Mouse (Mus musculus) CH12.LX (cell line): ENCODE results near the gene Ms4a18. TPM values are rescaled to one million over a fixed set of nuclear protein-coding genes. Genes with fewer than 3 reads are reported as not detected.

ENCODE experiments used
- DNase-seq: peaks from one replicate; pipeline ENCODE4 v3.0.0-alpha.2; 2013; ENCODE audit errors: extremely low read depth
- H3K27ac ChIP-seq: 2 replicates; pipeline ENCODE4 v1.5.1; 2012; ENCODE audit warnings: low read depth, mild to moderate bottlenecking, control low read depth, moderate library complexity; ENCODE audit not compliant: insufficient read depth
- H3K27me3 ChIP-seq: replicated peaks from 2 replicates; pipeline ENCODE3; 2012; ENCODE audit warnings: inconsistent platforms
- H3K36me3 ChIP-seq, 2 experiments: replicated peaks in 1 of 2; 2 replicates each; pipeline versions ENCODE3 to v1.6.1; 2012; ENCODE audit warnings: inconsistent platforms in 1 of 2, low read length in 1 of 2, mild to moderate bottlenecking in 1 of 2, mixed read lengths in 1 of 2, moderate library complexity in 1 of 2; ENCODE audit not compliant: control insufficient read depth in 1 of 2, insufficient read depth in 1 of 2
- H3K4me1 ChIP-seq, 2 experiments: 2 replicates each; pipeline ENCODE4 v1.6.1; 2012; ENCODE audit warnings: inconsistent platforms in 1 of 2, moderate library complexity in 1 of 2; ENCODE audit not compliant: insufficient read depth in 2 of 2, control insufficient read depth in 1 of 2
- H3K4me2 ChIP-seq: 2 replicates; pipeline ENCODE4 v1.6.1; 2012; ENCODE audit warnings: low read depth, mild to moderate bottlenecking, control low read depth; ENCODE audit not compliant: poor library complexity, insufficient read depth, severe bottlenecking
- H3K4me3 ChIP-seq, 3 experiments: fragments of 150-350 bp in 1 of 3; sonication (generic) in 1 of 3; replicated peaks in 1 of 3; 2 replicates each; pipeline versions ENCODE3 to v1.5.1; 2011 to 2012; ENCODE audit warnings: low read depth in 2 of 3, low read length in 2 of 3, mild to moderate bottlenecking in 2 of 3, moderate library complexity in 2 of 3, control low read depth in 1 of 3, improper control_type of control experiment in 1 of 3, inconsistent platforms in 1 of 3, mixed read lengths in 1 of 3; ENCODE audit not compliant: poor library complexity in 1 of 3
- H3K79me2 ChIP-seq: replicated peaks from 2 replicates; pipeline ENCODE4 v1.6.1; 2012; ENCODE audit warnings: mild to moderate bottlenecking, moderate library complexity; ENCODE audit not compliant: control insufficient read depth, poor library complexity, insufficient read depth, severe bottlenecking; ENCODE audit errors: extremely low read depth
- H3K9ac ChIP-seq: 2 replicates; pipeline ENCODE4 v1.6.1; 2012; ENCODE audit warnings: low read depth, mild to moderate bottlenecking, control low read depth, moderate library complexity; ENCODE audit not compliant: insufficient read depth
- H3K9me3 ChIP-seq: replicated peaks from 2 replicates; pipeline ENCODE3; 2012; ENCODE audit warnings: low read length, inconsistent platforms, mixed read lengths
- CHD1 ChIP-seq: IDR thresholded peaks from 2 replicates; pipeline ENCODE4 v1.6.1; 2012; ENCODE audit warnings: low read depth, low read length, improper control_type of control experiment, inconsistent platforms
- CTCF ChIP-seq, 2 experiments: IDR thresholded peaks in 1 of 2; conservative IDR thresholded peaks in 1 of 2; 2 replicates each; pipeline ENCODE4 v1.5.1; 2011 to 2012; ENCODE audit warnings: low read depth in 2 of 2, low read length in 2 of 2, improper control_type of control experiment in 1 of 2, inconsistent platforms in 1 of 2, mild to moderate bottlenecking in 1 of 2, moderate library complexity in 1 of 2
- E2F4 ChIP-seq: IDR thresholded peaks from 2 replicates; pipeline ENCODE4 v1.6.1; 2011; ENCODE audit warnings: low read depth, low read length, improper control_type of control experiment; ENCODE audit not compliant: insufficient replicate concordance
- ELF1 ChIP-seq: IDR thresholded peaks from 2 replicates; pipeline ENCODE4 v1.6.1; 2014; ENCODE audit warnings: low read depth, mild to moderate bottlenecking, inconsistent platforms, low read length, improper control_type of control experiment
- ETS1 ChIP-seq: conservative IDR thresholded peaks from 2 replicates; pipeline ENCODE4 v1.6.1; 2012; ENCODE audit warnings: low read depth, mild to moderate bottlenecking, inconsistent platforms, low read length, improper control_type of control experiment, moderate library complexity
- HCFC1 ChIP-seq: IDR thresholded peaks from 2 replicates; pipeline ENCODE4 v1.6.1; 2012; ENCODE audit warnings: low read depth, mild to moderate bottlenecking, inconsistent platforms, low read length, improper control_type of control experiment
- IRF4 ChIP-seq: IDR thresholded peaks from 2 replicates; pipeline ENCODE4 v1.6.1; 2014; ENCODE audit warnings: low read depth, mild to moderate bottlenecking, inconsistent platforms, low read length, improper control_type of control experiment
- JUN ChIP-seq: IDR thresholded peaks from 2 replicates; pipeline ENCODE4 v1.6.1; 2011; ENCODE audit warnings: low read depth, mild to moderate bottlenecking, low read length, improper control_type of control experiment, moderate library complexity; ENCODE audit not compliant: insufficient read depth
- JUND ChIP-seq: conservative IDR thresholded peaks from 2 replicates; pipeline ENCODE4 v1.6.1; 2011; ENCODE audit warnings: low read depth, low read length, improper control_type of control experiment
- MAFK ChIP-seq: IDR thresholded peaks from 2 replicates; pipeline ENCODE4 v1.6.1; 2011; ENCODE audit warnings: low read length, improper control_type of control experiment; ENCODE audit not compliant: insufficient replicate concordance
- MEF2A ChIP-seq: IDR thresholded peaks from 2 replicates; pipeline ENCODE4 v1.6.1; 2014; ENCODE audit warnings: low read depth, mild to moderate bottlenecking, inconsistent platforms, low read length, improper control_type of control experiment, borderline replicate concordance
- MXI1 ChIP-seq: IDR thresholded peaks from 2 replicates; pipeline ENCODE4 v1.6.1; 2011; ENCODE audit warnings: mild to moderate bottlenecking, low read depth, low read length, improper control_type of control experiment
- PAX5 ChIP-seq: IDR thresholded peaks from 2 replicates; pipeline ENCODE4 v1.6.1; 2012; ENCODE audit warnings: low read length, inconsistent platforms, mixed read lengths
- RAD21 ChIP-seq: IDR thresholded peaks from 2 replicates; pipeline ENCODE4 v1.6.1; 2011; ENCODE audit warnings: low read depth, mild to moderate bottlenecking, low read length, improper control_type of control experiment, moderate library complexity
- SMC3 ChIP-seq: IDR thresholded peaks from 2 replicates; pipeline ENCODE4 v1.6.1; 2011; ENCODE audit warnings: low read depth, low read length, improper control_type of control experiment
- TBP ChIP-seq: conservative IDR thresholded peaks from 2 replicates; pipeline ENCODE4 v1.6.1; 2011; ENCODE audit warnings: low read depth, low read length, improper control_type of control experiment
- TCF12 ChIP-seq: IDR thresholded peaks from 2 replicates; pipeline ENCODE4 v1.6.1; 2014; ENCODE audit warnings: low read depth, mild to moderate bottlenecking, inconsistent platforms, low read length, improper control_type of control experiment
- UBTF ChIP-seq: IDR thresholded peaks from 2 replicates; pipeline ENCODE4 v1.6.1; 2012; ENCODE audit warnings: low read depth, mild to moderate bottlenecking, inconsistent platforms, low read length, improper control_type of control experiment, moderate library complexity
- USF2 ChIP-seq: conservative IDR thresholded peaks from 2 replicates; pipeline ENCODE4 v1.6.1; 2011; ENCODE audit warnings: low read depth, low read length, improper control_type of control experiment
- ZC3H11A ChIP-seq: IDR thresholded peaks from 2 replicates; pipeline ENCODE4 v1.6.1; 2012; ENCODE audit warnings: low read depth, mild to moderate bottlenecking, inconsistent platforms, low read length, improper control_type of control experiment
- ZNF384 ChIP-seq: IDR thresholded peaks from 2 replicates; pipeline ENCODE4 v1.6.1; 2012; ENCODE audit warnings: low read depth, low read length, improper control_type of control experiment, inconsistent platforms
- dilution Hi-C: fragments of 300-500 bp; cut with MboI; formaldehyde crosslinking; loops from 2 replicates; pipeline ENCODE4 v1.14.3; 2020; ENCODE audit warnings: low sequenced_read_pairs; ENCODE audit not compliant: extremely low pct_unique_long_range_greater_than_20kb, extremely low pct_ligation_motif_present
- in situ Hi-C: fragments of 300-500 bp; cut with MboI; formaldehyde crosslinking; loops from 3 replicates; pipeline ENCODE4 v1.14.3; 2019; ENCODE audit warnings: low sequenced_read_pairs, low pct_ligation_motif_present, low pct_unique_long_range_greater_than_20kb, mixed read lengths
- polyA plus RNA-seq: library from polyadenylated mRNA; unstranded; fragments of >175 nt; gene quantifications from 2 replicates; pipeline ENCODE4 v1.2.1, GENCODE M21; 2012; ENCODE audit warnings: low read depth; ENCODE audit not compliant: insufficient read length
- total RNA-seq, 2 experiments: library from RNA; depleted of rRNA; stranded (reverse); fragments of 300-350 nt in 1 of 2; fragments of >200 nt in 1 of 2; gene quantifications; 2 replicates each; pipeline ENCODE4 v1.2.3; 2012 to 2014

Gene Ms4a18
- total and polyA plus RNA-seq, 3 experiments: not detected

- H3K4me1 ChIP-seq: no peaks in the 10 kb centered on the region
- no peak overlapping the region for H3K27ac ChIP-seq
- dilution Hi-C loops (no loop called here), in situ Hi-C loops (no loop called here)
- no peak overlapping the region for H3K4me3 ChIP-seq
- DNase-seq: no peak
- H3K36me3 ChIP-seq: no peaks in the 10 kb centered on the region
- TF ChIP-seq MEF2A (no peak), JUND (no peak), ZC3H11A (no peak), PAX5 (no peak), HCFC1 (no peak), ETS1 (no peak), E2F4 (no peak), MXI1 (no peak), SMC3 (no peak), RAD21 (no peak), ELF1 (no peak), MAFK (no peak), ZNF384 (no peak)
- H3K79me2 ChIP-seq: no peaks in the 10 kb centered on the region
- H3K9me3 ChIP-seq: peaks cover 9% of the 10 kb centered on the region
- no peak overlapping the region for H3K9ac ChIP-seq
- peaks cover 37% of the 10 kb centered on the region for H3K27me3 ChIP-seq
- H3K4me2 ChIP-seq: no peak overlapping the region
Measured at GRCm38 (mm10) chr19:10972660-10973059, 45.2 kb downstream of the Ms4a18 start.

GRCm38 (mm10) chr19:10970457-10970856 lies 47.4 kb downstream of the Ms4a18 start:
- Histone ChIP-seq H3K27me3 (peaks cover 57% of the 10 kb centered on the region), H3K27ac (no peak overlapping the region), H3K4me3 (no peak overlapping the region), H3K4me2 (no peak overlapping the region), H3K9ac (no peak overlapping the region), H3K79me2 (no peaks in the 10 kb centered on the region), H3K9me3 (peaks cover 9% of the 10 kb centered on the region), H3K4me1 (no peaks in the 10 kb centered on the region), H3K36me3 (no peaks in the 10 kb centered on the region)
- TF ChIP-seq IRF4 (no peak), TCF12 (no peak), USF2 (no peak), HCFC1 (no peak), TBP (no peak), CHD1 (no peak), ZC3H11A (no peak), CTCF (conservative IDR thresholded peaks at IDR 0.05 in 1 of 2, IDR thresholded peaks at IDR 0.05 in 1 of 2; ENCODE audit: low read depth in 2 of 2, low read length in 2 of 2) (no peak), UBTF (no peak), JUN (no peak)
- no peak for DNase-seq
- in situ Hi-C loops (no loop called here), dilution Hi-C loops (no loop called here)
